Mouse (Mus musculus): ENCODE results near the gene Arl8b. TPM values are rescaled to one million over a fixed set of nuclear protein-coding genes. Genes with fewer than 3 reads are reported as not detected.
"Not testable (repeated sequence)": the region's sequence is repeated elsewhere in the genome, so short reads cannot be mapped to it uniquely, and the experiment has no call there.

The Arl8b gene
- polyA plus RNA-seq, 2 experiments, result 28.0 to 76.5 TPM

GRCm38 (mm10) chr6:108861226-108861625, 78.3 kb downstream of the Arl8b start:
- no peak for TF ChIP-seq POLR2A (IDR thresholded peaks at IDR 0.05; ENCODE audit: borderline replicate concordance, extremely low read depth, insufficient read depth, insufficient read length)
- peaks cover 6% of the 10 kb centered on the region; the same call in 1 of the 2 replicates for H3K9me3 ChIP-seq (ENCODE audit: control insufficient read depth, low read length)
- H3K27me3 ChIP-seq (ENCODE audit: control insufficient read depth, insufficient read depth, low read length), result no peaks in the 10 kb centered on the region
- no peaks in the 10 kb centered on the region for H3K4me1 ChIP-seq (ENCODE audit: control insufficient read depth, insufficient read depth, low read length)
- H3K27ac ChIP-seq (replicated peaks; ENCODE audit: low read depth, low read length), result no peak overlapping the region
- DNase-seq (ENCODE audit: low spot score) (no peak), ATAC-seq (ENCODE audit: low FRiP score, low read depth) (no peak)
- peaks cover 7% of the 10 kb centered on the region for H3K36me3 ChIP-seq (ENCODE audit: control insufficient read depth, insufficient read depth, low read length)
- no peak overlapping the region for H3K4me2 ChIP-seq (replicated peaks; ENCODE audit: low read depth, low read length, severe bottlenecking)
- H3K9ac ChIP-seq (ENCODE audit: low read depth, low read length, severe bottlenecking), result no peak overlapping the region
- WGBS, result 89% methylated on average over 1 of the region's 1 CpGs
- H3K4me3 ChIP-seq (replicated peaks; ENCODE audit: low read length), result no peak overlapping the region

DNA sequence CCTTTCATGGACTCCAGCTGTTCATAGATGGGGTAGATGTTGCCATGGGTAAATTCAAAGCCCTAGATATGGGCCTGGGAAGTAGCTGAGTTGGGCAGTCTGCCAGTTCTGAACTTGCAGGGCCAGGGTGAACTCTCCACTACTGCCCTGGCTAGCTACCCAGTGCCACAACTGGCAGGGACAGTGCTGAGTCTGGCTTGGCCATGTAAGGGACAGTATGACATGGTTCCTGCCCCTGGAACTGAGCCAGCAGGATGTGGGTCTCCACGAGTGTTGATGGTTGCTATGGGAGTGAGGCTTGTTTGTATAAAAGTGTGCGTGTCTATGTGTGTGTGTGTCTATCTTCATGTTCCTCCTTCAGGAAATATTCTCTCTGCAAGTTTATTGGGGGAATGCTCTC, 79.6 kb downstream of the Arl8b start:
- no peak for TF ChIP-seq POLR2A (IDR thresholded peaks at IDR 0.05; ENCODE audit: borderline replicate concordance, extremely low read depth, insufficient read depth, insufficient read length)
- Histone ChIP-seq H3K27ac (replicated peaks; ENCODE audit: low read depth, low read length) (no peak overlapping the region), H3K9me3 (ENCODE audit: control insufficient read depth, low read length) (peaks cover 6% of the 10 kb centered on the region; the same call in 1 of the 2 replicates), H3K36me3 (ENCODE audit: control insufficient read depth, insufficient read depth, low read length) (peaks cover 3% of the 10 kb centered on the region; the same call in 1 of the 2 replicates), H3K4me2 (replicated peaks; ENCODE audit: low read depth, low read length, severe bottlenecking) (no peak overlapping the region), H3K4me1 (ENCODE audit: control insufficient read depth, insufficient read depth, low read length) (no peaks in the 10 kb centered on the region), H3K27me3 (ENCODE audit: control insufficient read depth, insufficient read depth, low read length) (no peaks in the 10 kb centered on the region), H3K4me3 (replicated peaks; ENCODE audit: low read length) (no peak overlapping the region), H3K9ac (ENCODE audit: low read depth, low read length, severe bottlenecking) (no peak overlapping the region)
- no peak for DNase-seq (ENCODE audit: low spot score)
- 93% methylated on average over 2 of the region's 2 CpGs for WGBS
- ATAC-seq (ENCODE audit: low FRiP score, low read depth), result no peak

- ATAC-seq (ENCODE audit: low FRiP score, low read depth), result no peak
- WGBS, result 67% methylated on average over 5 of the region's 5 CpGs
These were observed 83.4 kb downstream of the Arl8b start for GRCm38 (mm10) chr6:108866317-108866716.

DNA sequence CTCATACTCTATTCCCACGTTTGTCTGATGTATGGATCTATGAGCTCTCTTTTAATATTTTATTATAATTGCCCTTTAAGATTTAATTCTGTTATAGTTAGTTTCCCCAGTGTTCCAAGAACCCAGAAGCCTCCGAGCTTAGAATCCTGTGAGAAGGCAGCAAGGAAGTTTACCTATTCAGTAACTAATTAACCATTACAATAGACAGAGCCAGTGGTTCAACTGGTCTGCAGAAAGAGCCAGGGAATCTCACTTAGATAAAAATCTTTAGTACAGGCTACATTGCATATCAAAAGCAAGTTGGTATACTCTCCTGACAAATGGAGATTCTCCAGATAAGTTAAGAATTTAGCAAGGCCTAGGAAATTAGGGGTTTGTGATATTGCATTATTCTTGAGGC, 86.1 kb downstream of the Arl8b start:
- H3K9me3 ChIP-seq (ENCODE audit: control insufficient read depth, low read length); H3K36me3 ChIP-seq (ENCODE audit: control insufficient read depth, insufficient read depth, low read length); H3K9ac ChIP-seq (ENCODE audit: low read depth, low read length, severe bottlenecking); H3K27me3 ChIP-seq (ENCODE audit: control insufficient read depth, insufficient read depth, low read length); H3K4me3 ChIP-seq (replicated peaks; ENCODE audit: low read length); ATAC-seq (ENCODE audit: low FRiP score, low read depth); H3K4me2 ChIP-seq (replicated peaks; ENCODE audit: low read depth, low read length, severe bottlenecking); H3K4me1 ChIP-seq (ENCODE audit: control insufficient read depth, insufficient read depth, low read length); H3K27ac ChIP-seq (replicated peaks; ENCODE audit: low read depth, low read length); DNase-seq (ENCODE audit: low spot score): not testable (repeated sequence)
- 63% methylated on average over 2 of the region's 2 CpGs for WGBS

More at GRCm38 (mm10) chr6:108866317-108866716, 83.4 kb downstream of the Arl8b start:
- DNase-seq (ENCODE audit: low spot score), result no peak
- no peak overlapping the region for H3K27ac ChIP-seq (replicated peaks; ENCODE audit: low read depth, low read length)
- peaks cover 6% of the 10 kb centered on the region; the same call in 1 of the 2 replicates for H3K9me3 ChIP-seq (ENCODE audit: control insufficient read depth, low read length)
- no peak overlapping the region for H3K4me3 ChIP-seq (replicated peaks; ENCODE audit: low read length)
- H3K4me1 ChIP-seq (ENCODE audit: control insufficient read depth, insufficient read depth, low read length), result no peaks in the 10 kb centered on the region
- no peak for TF ChIP-seq POLR2A (IDR thresholded peaks at IDR 0.05; ENCODE audit: borderline replicate concordance, extremely low read depth, insufficient read depth, insufficient read length)
- H3K36me3 ChIP-seq (ENCODE audit: control insufficient read depth, insufficient read depth, low read length), result no peaks in the 10 kb centered on the region; the same call in 1 of the 2 replicates
- H3K27me3 ChIP-seq (ENCODE audit: control insufficient read depth, insufficient read depth, low read length), result no peaks in the 10 kb centered on the region
- H3K9ac ChIP-seq (ENCODE audit: low read depth, low read length, severe bottlenecking), result no peak overlapping the region
- H3K4me2 ChIP-seq (replicated peaks; ENCODE audit: low read depth, low read length, severe bottlenecking), result no peak overlapping the region

DNA sequence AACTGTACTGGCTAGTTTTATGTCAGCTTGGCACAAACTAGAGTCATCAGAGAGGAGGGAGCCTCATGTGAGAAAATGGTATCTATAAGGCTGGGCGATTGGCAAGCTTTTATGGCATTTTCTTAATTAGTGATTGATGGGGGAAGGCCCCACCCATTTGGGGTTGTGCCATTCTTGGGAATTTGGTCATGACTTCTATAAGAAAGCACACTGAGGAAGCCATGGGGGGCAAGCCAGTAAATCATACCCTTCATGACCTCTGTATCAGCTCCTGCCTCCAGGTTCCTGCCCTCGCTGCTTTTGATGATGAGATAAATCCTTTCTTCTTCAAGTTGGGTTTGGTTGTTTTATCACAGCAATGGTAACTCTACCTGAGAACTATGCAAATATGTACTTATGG, 87.5 kb downstream of the Arl8b start:
- no peak for TF ChIP-seq POLR2A (IDR thresholded peaks at IDR 0.05; ENCODE audit: borderline replicate concordance, extremely low read depth, insufficient read depth, insufficient read length)
- ATAC-seq (ENCODE audit: low FRiP score, low read depth), result no peak
- H3K4me3 ChIP-seq (replicated peaks; ENCODE audit: low read length), result no peak overlapping the region

GRCm38 (mm10) chr6:108871251-108871650, 88.4 kb downstream of the Arl8b start:
- H3K9me3 ChIP-seq (ENCODE audit: control insufficient read depth, low read length), result no peaks in the 10 kb centered on the region
- ATAC-seq (ENCODE audit: low FRiP score, low read depth) (no peak), DNase-seq (ENCODE audit: low spot score) (no peak)
- 95% methylated on average over 4 of the region's 4 CpGs for WGBS
- no peaks in the 10 kb centered on the region for H3K36me3 ChIP-seq (ENCODE audit: control insufficient read depth, insufficient read depth, low read length)
- H3K27me3 ChIP-seq (ENCODE audit: control insufficient read depth, insufficient read depth, low read length), result no peaks in the 10 kb centered on the region
- no peak overlapping the region for H3K4me2 ChIP-seq (replicated peaks; ENCODE audit: low read depth, low read length, severe bottlenecking)
- H3K4me1 ChIP-seq (ENCODE audit: control insufficient read depth, insufficient read depth, low read length), result peaks cover 3% of the 10 kb centered on the region; the same call in 1 of the 2 replicates
- no peak overlapping the region for H3K4me3 ChIP-seq (replicated peaks; ENCODE audit: low read length)
- no peak overlapping the region for H3K27ac ChIP-seq (replicated peaks; ENCODE audit: low read depth, low read length)
- TF ChIP-seq POLR2A (IDR thresholded peaks at IDR 0.05; ENCODE audit: borderline replicate concordance, extremely low read depth, insufficient read depth, insufficient read length), result no peak
- H3K9ac ChIP-seq (ENCODE audit: low read depth, low read length, severe bottlenecking), result no peak overlapping the region

More for the DNA sequence above, 87.5 kb downstream of the Arl8b start:
- H3K4me2 ChIP-seq (replicated peaks; ENCODE audit: low read depth, low read length, severe bottlenecking), result no peak overlapping the region
- no peak overlapping the region for H3K27ac ChIP-seq (replicated peaks; ENCODE audit: low read depth, low read length)
- no peak for DNase-seq (ENCODE audit: low spot score)
- 81% methylated on average over 2 of the region's 2 CpGs for WGBS
- no peak overlapping the region for H3K9ac ChIP-seq (ENCODE audit: low read depth, low read length, severe bottlenecking)
- H3K9me3 ChIP-seq (ENCODE audit: control insufficient read depth, low read length), result no peaks in the 10 kb centered on the region
- H3K4me1 ChIP-seq (ENCODE audit: control insufficient read depth, insufficient read depth, low read length), result no peaks in the 10 kb centered on the region
- no peaks in the 10 kb centered on the region for H3K27me3 ChIP-seq (ENCODE audit: control insufficient read depth, insufficient read depth, low read length)
- H3K36me3 ChIP-seq (ENCODE audit: control insufficient read depth, insufficient read depth, low read length), result no peaks in the 10 kb centered on the region

Other genes starting within 250 kb of the Arl8b start
- gene Bhlhe40, start 122.5 kb upstream of the Arl8b start, polyA plus RNA-seq (2012; rRNA removed), result 10.8 and 11.9 TPM in 2 replicates
- gene Bhlhe40, start 122.5 kb upstream of the Arl8b start, polyA plus RNA-seq (2014; fragmentation: Nextera tagmentation; extraction: Ambion mirVana), result 27.6 and 31.7 TPM in 2 replicates
- gene Edem1, start 45.5 kb downstream of the Arl8b start, polyA plus RNA-seq (2012; rRNA removed), result 20.2 and 23.5 TPM in 2 replicates
- gene Edem1, start 45.5 kb downstream of the Arl8b start, polyA plus RNA-seq (2014; fragmentation: Nextera tagmentation; extraction: Ambion mirVana), result 24.2 and 26.3 TPM in 2 replicates